Mouse (Mus musculus) neutrophil, adult 5-6 weeks (primary cell): ENCODE results near the gene Pfkp. TPM values are rescaled to one million over a fixed set of nuclear protein-coding genes. Genes with fewer than 3 reads are reported as not detected.

ENCODE experiments used
- ATAC-seq: fragments of 151-379, 151-347 bp; 2 replicates; pipeline ENCODE4 v1.8.0; 2017; ENCODE audit warnings: mild to moderate bottlenecking, moderate TSS enrichment; ENCODE audit not compliant: insufficient number of reproducible peaks, poor library complexity, low FRiP score, severe bottlenecking; ENCODE audit errors: extremely low read depth
- total RNA-seq: library from RNA; stranded (forward); fragments of 200-1000 nt; gene quantifications from 2 replicates; pipeline ENCODE4 v1.2.3, GENCODE M21; 2017

Gene Pfkp
- total RNA-seq, 1 experiment from 2014 or later, result 82.6 TPM

GRCm38 (mm10) chr13:6535287-6535932 is 113.2 kb downstream of the Pfkp start:
- ATAC-seq, result no peak

GRCm38 (mm10) chr13:6532683-6533082 is 115.9 kb downstream of the Pfkp start:
- ATAC-seq, result peak; percentile 73; the same call in 1 of the 2 replicates

Other genes with a start within 250 kb of the Pfkp start
- 29.1 and 38.2 TPM in 2 replicates for gene Pitrm1, start 100.6 kb downstream of the Pfkp start, total RNA-seq